Mouse (Mus musculus) kidney, adult 2 months (tissue): Measurements from ENCODE around the gene Zfp148.

ENCODE experiments used
- CTCF ChIP-seq: fragments of 200-500 bp; conservative IDR thresholded peaks from 2 replicates; pipeline ENCODE4 v1.5.1; 2011; ENCODE audit warnings: low read depth, mild to moderate bottlenecking, control low read depth, low read length, moderate library complexity, mixed read lengths; ENCODE audit not compliant: insufficient read depth, insufficient read length
- POLR2A ChIP-seq: fragments of 200-500 bp; IDR thresholded peaks from one replicate; pipeline ENCODE4 v1.6.1; 2011; ENCODE audit warnings: low read depth, low read length, control low read depth

DNA sequence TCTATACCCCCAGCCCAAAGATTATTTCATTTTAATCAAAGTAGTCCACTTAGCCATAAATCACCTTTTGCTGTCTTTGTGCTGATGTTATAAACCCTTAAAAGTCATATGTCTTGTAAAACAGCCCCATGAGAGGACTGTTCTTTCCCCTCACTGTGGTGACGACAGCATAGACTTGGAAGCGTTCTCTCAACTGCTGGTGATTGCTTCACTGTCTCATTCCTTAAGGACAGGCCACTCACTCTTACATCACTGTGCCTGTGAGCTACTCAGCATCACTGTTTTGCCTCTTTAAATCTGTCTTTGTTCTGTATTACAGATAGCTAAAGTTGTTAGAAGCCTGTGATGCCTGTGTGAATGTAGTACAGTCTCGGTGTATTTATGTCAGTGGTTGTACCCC is 80.8 kb downstream of the Zfp148 start:
- TF ChIP-seq POLR2A (no peak), CTCF (no peak)
